Mouse (Mus musculus): ENCODE measurements around the gene Kif20b. TPM values are rescaled to one million over a fixed set of nuclear protein-coding genes. Genes with fewer than 3 reads are reported as not detected.

Gene Kif20b
- total RNA-seq (2015; ENCODE audit: low replicate concordance) = 189 and 228 TPM in 2 replicates
- total RNA-seq (2017; ENCODE audit: low replicate concordance) = 257 and 330 TPM in 2 replicates

GRCm38 (mm10) chr19:34921652-34922602 is at the start of gene Kif20b:
TSS of gene Kif20b (plus strand) at chr19:34922361.
- ATAC-seq (replicated peaks; ENCODE audit: low FRiP score, poor library complexity, severe bottlenecking) = peak; percentile 97

GRCm38 (mm10) chr19:34876676-34877075 is 45.5 kb upstream of the Kif20b start:
- no peak for ATAC-seq (replicated peaks; ENCODE audit: low FRiP score, poor library complexity, severe bottlenecking)

GRCm38 (mm10) chr19:34877898-34878602 is 44.1 kb upstream of the Kif20b start:
- ATAC-seq (replicated peaks; ENCODE audit: low FRiP score, poor library complexity, severe bottlenecking) = peak; percentile 77

- no peak for ATAC-seq (replicated peaks; ENCODE audit: low FRiP score, poor library complexity, severe bottlenecking)
Measured at GRCm38 (mm10) chr19:34878603-34879541, 43.3 kb upstream of the Kif20b start, which contains the start of gene Pank1. TSS of gene Pank1 (minus strand) at chr19:34879455.

- no peak for ATAC-seq (replicated peaks; ENCODE audit: low FRiP score, poor library complexity, severe bottlenecking)
Measured at GRCm38 (mm10) chr19:34879624-34880023, 42.5 kb upstream of the Kif20b start.

GRCm38 (mm10) chr19:34881160-34881559 is 41.0 kb upstream of the Kif20b start:
- no peak for ATAC-seq (replicated peaks; ENCODE audit: low FRiP score, poor library complexity, severe bottlenecking)

GRCm38 (mm10) chr19:34882443-34882842 is 39.7 kb upstream of the Kif20b start:
- ATAC-seq (replicated peaks; ENCODE audit: low FRiP score, poor library complexity, severe bottlenecking) = no peak

- no peak for ATAC-seq (replicated peaks; ENCODE audit: low FRiP score, poor library complexity, severe bottlenecking)
Measured at GRCm38 (mm10) chr19:34883526-34884224, 38.5 kb upstream of the Kif20b start.

GRCm38 (mm10) chr19:34886324-34886723 is 35.8 kb upstream of the Kif20b start:
- no peak for ATAC-seq (replicated peaks; ENCODE audit: low FRiP score, poor library complexity, severe bottlenecking)

GRCm38 (mm10) chr19:34890981-34891380 is 31.2 kb upstream of the Kif20b start:
- ATAC-seq (replicated peaks; ENCODE audit: low FRiP score, poor library complexity, severe bottlenecking) = no peak

GRCm38 (mm10) chr19:34891590-34891989 is 30.6 kb upstream of the Kif20b start:
- ATAC-seq (replicated peaks; ENCODE audit: low FRiP score, poor library complexity, severe bottlenecking) = no peak

- ATAC-seq (replicated peaks; ENCODE audit: low FRiP score, poor library complexity, severe bottlenecking) = no peak
Measured at GRCm38 (mm10) chr19:34895082-34895481, 27.1 kb upstream of the Kif20b start.

GRCm38 (mm10) chr19:34897082-34897965 is 24.8 kb upstream of the Kif20b start:
- no peak for ATAC-seq (replicated peaks; ENCODE audit: low FRiP score, poor library complexity, severe bottlenecking)

- ATAC-seq (replicated peaks; ENCODE audit: low FRiP score, poor library complexity, severe bottlenecking) = no peak
Measured at GRCm38 (mm10) chr19:34898941-34899340, 23.2 kb upstream of the Kif20b start.

GRCm38 (mm10) chr19:34901266-34901665 is 20.9 kb upstream of the Kif20b start:
- no peak for ATAC-seq (replicated peaks; ENCODE audit: low FRiP score, poor library complexity, severe bottlenecking)

- no peak for ATAC-seq (replicated peaks; ENCODE audit: low FRiP score, poor library complexity, severe bottlenecking)
Measured at GRCm38 (mm10) chr19:34901735-34902134, 20.4 kb upstream of the Kif20b start.

- no peak for ATAC-seq (replicated peaks; ENCODE audit: low FRiP score, poor library complexity, severe bottlenecking)
Measured at GRCm38 (mm10) chr19:34904032-34904431, 18.1 kb upstream of the Kif20b start.

- ATAC-seq (replicated peaks; ENCODE audit: low FRiP score, poor library complexity, severe bottlenecking) = no peak
Measured at GRCm38 (mm10) chr19:34905424-34905823, 16.7 kb upstream of the Kif20b start.

All from erythroid progenitor cell, adult 5-6 weeks (primary cell).